Mouse (Mus musculus) lung, postnatal 0 days (tissue): Measurements from ENCODE around the gene Fry.

Experiments
- CTCF ChIP-seq: IDR thresholded peaks from 2 replicates; pipeline ENCODE4 v1.5.1; 2016; ENCODE audit warnings: antibody characterized with exemption, mild to moderate bottlenecking
- EP300 ChIP-seq: IDR thresholded peaks from 2 replicates; pipeline ENCODE4 v1.6.1; 2016; ENCODE audit warnings: antibody characterized with exemption, mild to moderate bottlenecking, control low read depth

DNA sequence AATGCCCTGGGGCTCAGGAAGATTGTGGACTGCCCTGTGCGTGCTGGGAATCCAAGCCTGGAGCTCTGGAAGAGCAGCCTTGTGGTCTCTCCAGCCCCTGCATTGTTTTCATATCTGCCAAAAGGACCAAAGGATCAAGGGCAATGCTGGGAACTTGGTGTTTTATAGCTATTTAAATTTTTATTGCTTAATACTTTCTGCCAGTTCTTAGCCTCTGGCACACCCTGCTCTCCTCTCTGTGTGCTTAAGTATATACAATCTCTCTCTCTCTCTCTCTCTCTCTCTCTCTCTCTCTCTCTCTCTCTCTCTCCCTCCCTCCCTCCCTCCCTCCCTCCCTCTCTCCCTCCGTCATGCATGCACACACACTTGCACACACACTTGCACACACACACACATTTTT lies 147.5 kb downstream of the Fry start:
- TF ChIP-seq CTCF (no peak), EP300 (no peak)
